Mouse (Mus musculus) kidney, postnatal 4 days (tissue): ENCODE results near the gene Rdh19.

Source experiments
- DNase-seq, 2 experiments: peaks; one replicate each; pipeline ENCODE4 v3.0.0; 2021; ENCODE audit warnings: mixed read lengths in 2 of 2

Rdh19 gene

GRCm38 (mm10) chr10:127879155-127879688 lies 29.5 kb downstream of the Rdh19 start:
- DNase-seq, result peak; percentile 19 to 36

GRCm38 (mm10) chr10:127881041-127881440 lies 31.3 kb downstream of the Rdh19 start:
- no peak for DNase-seq

GRCm38 (mm10) chr10:127886551-127886950 lies 36.8 kb downstream of the Rdh19 start:
- DNase-seq, result no peak

- DNase-seq, result peak in 1 of 2 experiments; percentile 24
These were observed 37.2 kb downstream of the Rdh19 start for GRCm38 (mm10) chr10:127886971-127887370.

GRCm38 (mm10) chr10:127888605-127889004 lies 38.9 kb downstream of the Rdh19 start, which contains the start of gene Rdh7:
TSS of gene Rdh7 (minus strand) at chr10:127888817.
- DNase-seq, result no peak

GRCm38 (mm10) chr10:127891481-127891880 lies 41.8 kb downstream of the Rdh19 start:
- DNase-seq, result no peak

GRCm38 (mm10) chr10:127893163-127894022 lies 43.7 kb downstream of the Rdh19 start:
- DNase-seq, result peak; percentile 31 to 61

GRCm38 (mm10) chr10:127896705-127897104 lies 47.0 kb downstream of the Rdh19 start:
- no peak for DNase-seq

- no peak for DNase-seq
These were observed 47.8 kb downstream of the Rdh19 start for GRCm38 (mm10) chr10:127897506-127897905.

- DNase-seq, result no peak
These were observed 48.5 kb downstream of the Rdh19 start, which contains the start of gene Sdr9c7 for GRCm38 (mm10) chr10:127898218-127898617. TSS of gene Sdr9c7 (plus strand) at chr10:127898518.

GRCm38 (mm10) chr10:127899783-127900182 lies 50.1 kb downstream of the Rdh19 start:
- no peak for DNase-seq

GRCm38 (mm10) chr10:127901751-127902150 lies 52.0 kb downstream of the Rdh19 start:
- no peak for DNase-seq

- no peak for DNase-seq
These were observed 53.4 kb downstream of the Rdh19 start for GRCm38 (mm10) chr10:127903116-127903515.

- peak; percentile 40 to 60 for DNase-seq
These were observed 55.2 kb downstream of the Rdh19 start for GRCm38 (mm10) chr10:127904718-127905446.

GRCm38 (mm10) chr10:127906138-127906537 lies 56.4 kb downstream of the Rdh19 start:
- DNase-seq, result no peak

GRCm38 (mm10) chr10:127907386-127907951 lies 57.7 kb downstream of the Rdh19 start:
- no peak for DNase-seq
